Mouse (Mus musculus) c-Kit-positive CD71-negative TER-119-negative erythroid progenitor cells, embryonic 14.5 days (primary cell): ENCODE results near the gene Jph3.

Experiments used
- DNase-seq: peaks from one replicate; pipeline ENCODE4 v3.0.0-alpha.2; 2013; ENCODE audit warnings: low read depth

Gene Jph3

GRCm38 (mm10) chr8:121729323-121729722 lies at the start of gene Jph3:
Gene Jph3, plus strand, starts transcription at chr8:121729623.
- DNase-seq: no peak

- DNase-seq: no peak
These were observed 48.5 kb upstream of the Jph3 start for GRCm38 (mm10) chr8:121680896-121681295.

GRCm38 (mm10) chr8:121681457-121681856 lies 48.0 kb upstream of the Jph3 start:
- DNase-seq: no peak

- no peak for DNase-seq
These were observed 46.2 kb upstream of the Jph3 start for GRCm38 (mm10) chr8:121683083-121683832.

GRCm38 (mm10) chr8:121685419-121685818 lies 44.0 kb upstream of the Jph3 start:
- DNase-seq: peak; percentile 36

- DNase-seq: no peak
These were observed 41.8 kb upstream of the Jph3 start for GRCm38 (mm10) chr8:121687455-121688161.

- no peak for DNase-seq
These were observed 40.9 kb upstream of the Jph3 start for GRCm38 (mm10) chr8:121688496-121688895.

GRCm38 (mm10) chr8:121694453-121694852 lies 35.0 kb upstream of the Jph3 start:
- DNase-seq: peak; percentile 18

- DNase-seq: no peak
These were observed 33.7 kb upstream of the Jph3 start for GRCm38 (mm10) chr8:121695585-121696184.

- DNase-seq: no peak
These were observed 31.4 kb upstream of the Jph3 start for GRCm38 (mm10) chr8:121697735-121698614.

- no peak for DNase-seq
These were observed 30.8 kb upstream of the Jph3 start for GRCm38 (mm10) chr8:121698615-121699101.

GRCm38 (mm10) chr8:121699936-121700335 lies 29.5 kb upstream of the Jph3 start:
- no peak for DNase-seq

- no peak for DNase-seq
These were observed 24.2 kb upstream of the Jph3 start for GRCm38 (mm10) chr8:121705174-121705573.

- no peak for DNase-seq
These were observed 22.5 kb upstream of the Jph3 start for GRCm38 (mm10) chr8:121706956-121707355.

GRCm38 (mm10) chr8:121708406-121708805 lies 21.0 kb upstream of the Jph3 start:
- no peak for DNase-seq

- no peak for DNase-seq
These were observed 11.9 kb upstream of the Jph3 start for GRCm38 (mm10) chr8:121717502-121717901.

GRCm38 (mm10) chr8:121717982-121718425 lies 11.4 kb upstream of the Jph3 start:
- peak; percentile 37 for DNase-seq

- no peak for DNase-seq
These were observed 10.5 kb upstream of the Jph3 start for GRCm38 (mm10) chr8:121718925-121719324.

- no peak for DNase-seq
These were observed 8.4 kb upstream of the Jph3 start for GRCm38 (mm10) chr8:121721072-121721471.

GRCm38 (mm10) chr8:121723846-121724245 lies 5.6 kb upstream of the Jph3 start:
- no peak for DNase-seq

GRCm38 (mm10) chr8:121727164-121727563 lies 2.3 kb upstream of the Jph3 start:
- DNase-seq: no peak

GRCm38 (mm10) chr8:121729754-121730153 lies 331 bp downstream of the Jph3 start:
- no peak for DNase-seq
